Mouse (Mus musculus): Measurements from ENCODE around the gene Slc7a6. TPM values are rescaled to one million over a fixed set of nuclear protein-coding genes. Genes with fewer than 3 reads are reported as not detected.

Slc7a6 gene
- 63.2 and 63.8 TPM in 2 replicates for polyA plus RNA-seq (2016; fragmentation: Nextera tagmentation; extraction: Ambion mirVana)

- peak within 1 kb of the TSS; percentile 87 for H3K9ac ChIP-seq (replicated peaks)
- 1% methylated on average over 59 of the region's 59 CpGs for WGBS
- peak within 1 kb of the TSS; percentile 91 for H3K4me3 ChIP-seq
Measured at GRCm38 (mm10) chr8:106168356-106169016, at the start of gene Slc7a6. Slc7a6 (plus strand) TSS chr8:106168857.

GRCm38 (mm10) chr8:106123443-106123842 is 45.2 kb upstream of the Slc7a6 start:
- no peak for ATAC-seq (ENCODE audit: low FRiP score, low read depth)
- H3K27me3 ChIP-seq, result no peaks in the 10 kb centered on the region
- H3K4me3 ChIP-seq, result no peak overlapping the region
- no peaks in the 10 kb centered on the region for H3K4me1 ChIP-seq
- 88% methylated on average over 3 of the region's 3 CpGs for WGBS
- no peak overlapping the region for H3K9ac ChIP-seq (replicated peaks)
- H3K27ac ChIP-seq (replicated peaks), result no peak overlapping the region
- no peaks in the 10 kb centered on the region for H3K9me3 ChIP-seq
- H3K36me3 ChIP-seq, result peaks cover 23% of the 10 kb centered on the region
- H3K4me2 ChIP-seq (replicated peaks), result no peak overlapping the region

More at GRCm38 (mm10) chr8:106168356-106169016, at the start of gene Slc7a6:
- Histone ChIP-seq H3K4me2 (replicated peaks) (peak within 1 kb of the TSS; percentile 85), H3K36me3 (peaks cover 11% of the 10 kb centered on the region), H3K4me1 (peaks cover 10% of the 10 kb centered on the region), H3K9me3 (no peaks in the 10 kb centered on the region), H3K27me3 (no peaks in the 10 kb centered on the region), H3K27ac (replicated peaks) (peak within 1 kb of the TSS; percentile 87)
- ATAC-seq (ENCODE audit: low FRiP score, low read depth), result peak; percentile 90

- Histone ChIP-seq H3K27me3 (no peaks in the 10 kb centered on the region), H3K9me3 (no peaks in the 10 kb centered on the region), H3K4me3 (no peak overlapping the region), H3K4me1 (no peaks in the 10 kb centered on the region), H3K36me3 (peaks cover 36% of the 10 kb centered on the region), H3K27ac (replicated peaks) (no peak overlapping the region), H3K9ac (replicated peaks) (no peak overlapping the region), H3K4me2 (replicated peaks) (no peak overlapping the region)
- no peak for ATAC-seq (ENCODE audit: low FRiP score, low read depth)
- 95% methylated on average over 1 of the region's 1 CpGs for WGBS
Measured at GRCm38 (mm10) chr8:106126055-106126454, 42.6 kb upstream of the Slc7a6 start.

- 80% methylated on average over 3 of the region's 3 CpGs for WGBS
- Histone ChIP-seq H3K4me2 (replicated peaks) (no peak overlapping the region), H3K27ac (replicated peaks) (no peak overlapping the region), H3K9me3 (no peaks in the 10 kb centered on the region), H3K4me3 (no peak overlapping the region), H3K27me3 (no peaks in the 10 kb centered on the region), H3K9ac (replicated peaks) (no peak overlapping the region), H3K4me1 (no peaks in the 10 kb centered on the region), H3K36me3 (peaks cover 46% of the 10 kb centered on the region)
- ATAC-seq (ENCODE audit: low FRiP score, low read depth), result no peak
Measured at GRCm38 (mm10) chr8:106127054-106127453, 41.6 kb upstream of the Slc7a6 start.

GRCm38 (mm10) chr8:106127882-106128410 is 40.7 kb upstream of the Slc7a6 start:
- Histone ChIP-seq H3K4me2 (replicated peaks) (no peak overlapping the region), H3K27ac (replicated peaks) (no peak overlapping the region), H3K9me3 (no peaks in the 10 kb centered on the region), H3K27me3 (peaks cover under 1% of the 10 kb centered on the region; the same call in 1 of the 2 replicates), H3K9ac (replicated peaks) (no peak overlapping the region), H3K4me1 (no peaks in the 10 kb centered on the region), H3K36me3 (peaks cover 55% of the 10 kb centered on the region), H3K4me3 (no peak overlapping the region)
- WGBS, result 91% methylated on average over 10 of the region's 10 CpGs
- ATAC-seq (ENCODE audit: low FRiP score, low read depth), result no peak

- H3K9me3 ChIP-seq, result no peaks in the 10 kb centered on the region
- H3K36me3 ChIP-seq, result peaks cover 51% of the 10 kb centered on the region
- H3K27me3 ChIP-seq, result peaks cover 15% of the 10 kb centered on the region
- no peaks in the 10 kb centered on the region for H3K4me1 ChIP-seq
- H3K9ac ChIP-seq (replicated peaks), result no peak overlapping the region
- no peak overlapping the region for H3K27ac ChIP-seq (replicated peaks)
- no peak overlapping the region for H3K4me3 ChIP-seq
- no peak overlapping the region for H3K4me2 ChIP-seq (replicated peaks)
- ATAC-seq (ENCODE audit: low FRiP score, low read depth), result no peak
Measured at GRCm38 (mm10) chr8:106129232-106129930, 39.3 kb upstream of the Slc7a6 start.

- H3K27me3 ChIP-seq, result peaks cover 21% of the 10 kb centered on the region
- H3K36me3 ChIP-seq, result peaks cover 51% of the 10 kb centered on the region
- H3K4me1 ChIP-seq, result no peaks in the 10 kb centered on the region
- WGBS, result 82% methylated on average over 2 of the region's 2 CpGs
- ATAC-seq (ENCODE audit: low FRiP score, low read depth), result no peak
- H3K4me2 ChIP-seq (replicated peaks), result no peak overlapping the region
- no peak overlapping the region for H3K4me3 ChIP-seq
- no peak overlapping the region for H3K9ac ChIP-seq (replicated peaks)
- H3K27ac ChIP-seq (replicated peaks), result no peak overlapping the region
- no peaks in the 10 kb centered on the region for H3K9me3 ChIP-seq
Measured at GRCm38 (mm10) chr8:106129997-106130396, 38.7 kb upstream of the Slc7a6 start.

DNA sequence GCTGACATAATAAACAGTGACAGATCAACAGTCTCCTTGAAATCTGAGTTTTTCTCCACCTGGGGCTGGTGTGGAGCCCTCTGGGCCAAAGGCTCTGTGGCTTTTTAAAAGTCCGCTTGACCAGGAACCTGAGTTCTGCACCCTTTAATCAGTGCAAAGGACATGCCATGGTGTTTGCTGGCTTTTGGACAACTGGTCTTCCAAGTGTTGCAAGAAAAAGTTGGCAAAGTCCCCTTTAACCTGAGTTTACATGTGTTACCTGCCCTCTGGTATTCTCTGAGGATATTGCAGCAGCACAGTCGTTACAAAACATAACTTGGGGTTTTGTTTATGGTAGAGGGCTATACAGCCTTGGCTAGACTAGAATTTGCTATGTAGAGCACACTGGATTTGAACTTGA is 38.2 kb upstream of the Slc7a6 start:
- Histone ChIP-seq H3K4me1 (no peaks in the 10 kb centered on the region), H3K36me3 (peaks cover 51% of the 10 kb centered on the region), H3K27me3 (peaks cover 26% of the 10 kb centered on the region), H3K9ac (replicated peaks) (no peak overlapping the region), H3K9me3 (no peaks in the 10 kb centered on the region), H3K4me2 (replicated peaks) (no peak overlapping the region), H3K27ac (replicated peaks) (no peak overlapping the region), H3K4me3 (no peak overlapping the region)
- no peak for ATAC-seq (ENCODE audit: low FRiP score, low read depth)
- WGBS, result 94% methylated on average over 2 of the region's 2 CpGs

- Histone ChIP-seq H3K4me2 (replicated peaks) (no peak overlapping the region), H3K9me3 (no peaks in the 10 kb centered on the region), H3K9ac (replicated peaks) (no peak overlapping the region), H3K36me3 (peaks cover 51% of the 10 kb centered on the region), H3K4me1 (peaks cover 4% of the 10 kb centered on the region), H3K4me3 (no peak overlapping the region), H3K27ac (replicated peaks) (no peak overlapping the region), H3K27me3 (peaks cover 32% of the 10 kb centered on the region)
- ATAC-seq (ENCODE audit: low FRiP score, low read depth), result no peak
- WGBS, result 94% methylated on average over 4 of the region's 4 CpGs
Measured at GRCm38 (mm10) chr8:106131021-106131420, 37.6 kb upstream of the Slc7a6 start.

DNA sequence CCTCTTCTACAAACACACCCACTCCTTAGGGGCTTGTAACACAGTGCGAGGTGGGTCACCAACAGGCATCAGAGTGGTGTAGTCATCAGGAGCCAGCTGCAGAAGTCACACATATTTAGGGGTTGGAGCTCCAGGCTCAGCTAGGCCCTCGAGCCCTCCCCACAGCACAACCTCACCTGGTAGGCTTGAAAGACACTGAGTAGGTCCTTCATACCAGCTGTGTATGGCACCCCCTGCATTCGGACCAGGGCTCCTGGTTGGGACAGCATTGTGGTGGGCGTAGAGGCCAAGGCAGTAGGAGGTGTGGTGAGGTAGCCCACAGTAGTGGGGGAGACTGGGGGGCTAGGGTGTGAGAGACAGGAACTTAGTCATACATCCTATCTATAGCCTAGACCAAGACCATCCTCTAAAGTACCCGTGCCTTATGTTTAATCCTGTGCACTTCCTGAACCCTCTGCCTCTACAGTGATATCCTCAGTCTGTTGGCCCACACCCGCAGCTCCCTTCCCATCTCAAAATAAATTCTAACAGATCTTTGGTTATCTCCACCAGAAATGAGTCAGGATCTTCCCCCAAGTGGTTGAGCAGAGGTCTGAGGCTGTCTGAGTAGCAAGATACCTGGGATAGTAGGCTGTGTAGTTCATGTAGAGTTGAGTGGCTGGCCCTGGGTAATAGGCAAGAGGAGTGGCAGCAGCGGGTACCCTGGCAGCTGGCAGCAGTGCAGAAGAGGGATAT is 37.0 kb upstream of the Slc7a6 start:
- H3K27ac ChIP-seq (replicated peaks), result no peak overlapping the region
- peaks cover 38% of the 10 kb centered on the region for H3K27me3 ChIP-seq
- peaks cover 10% of the 10 kb centered on the region for H3K4me1 ChIP-seq
- H3K9me3 ChIP-seq, result no peaks in the 10 kb centered on the region
- H3K4me2 ChIP-seq (replicated peaks), result no peak overlapping the region
- no peak for ATAC-seq (ENCODE audit: low FRiP score, low read depth)
- no peak overlapping the region for H3K4me3 ChIP-seq
- H3K9ac ChIP-seq (replicated peaks), result no peak overlapping the region
- 94% methylated on average over 7 of the region's 7 CpGs for WGBS
- H3K36me3 ChIP-seq, result peaks cover 51% of the 10 kb centered on the region

DNA sequence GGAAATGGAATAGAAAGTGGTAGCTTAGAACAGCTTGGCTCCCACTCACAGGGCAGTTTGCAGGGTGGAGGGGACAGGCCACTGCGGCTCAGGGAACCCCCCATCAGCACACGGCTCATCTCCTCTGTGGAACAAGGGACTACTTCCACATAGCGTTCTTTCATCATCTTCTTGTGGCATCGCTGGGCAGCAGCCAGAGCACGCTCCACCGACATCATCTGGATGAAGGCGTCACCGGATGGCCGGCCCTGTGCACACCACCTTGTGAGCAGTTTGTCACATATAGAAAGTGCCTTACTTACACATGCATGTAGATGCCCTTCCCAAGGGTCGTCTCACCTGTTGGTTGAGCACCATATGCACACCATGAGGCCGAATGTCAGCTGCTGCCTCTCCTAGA is 36.3 kb upstream of the Slc7a6 start:
- H3K27ac ChIP-seq (replicated peaks), result no peak overlapping the region
- H3K9ac ChIP-seq (replicated peaks), result no peak overlapping the region
- H3K9me3 ChIP-seq, result no peaks in the 10 kb centered on the region
- peaks cover 17% of the 10 kb centered on the region for H3K4me1 ChIP-seq
- H3K4me2 ChIP-seq (replicated peaks), result no peak overlapping the region
- H3K4me3 ChIP-seq, result no peak overlapping the region
- H3K36me3 ChIP-seq, result peaks cover 50% of the 10 kb centered on the region
- H3K27me3 ChIP-seq, result peaks cover 45% of the 10 kb centered on the region
- no peak for ATAC-seq (ENCODE audit: low FRiP score, low read depth)
- 94% methylated on average over 11 of the region's 11 CpGs for WGBS

GRCm38 (mm10) chr8:106133526-106133925 is 35.1 kb upstream of the Slc7a6 start:
- ATAC-seq (ENCODE audit: low FRiP score, low read depth), result no peak

More at GRCm38 (mm10) chr8:106133526-106133925, 35.1 kb upstream of the Slc7a6 start:
- Histone ChIP-seq H3K9ac (replicated peaks) (no peak overlapping the region), H3K9me3 (no peaks in the 10 kb centered on the region), H3K27me3 (peaks cover 57% of the 10 kb centered on the region), H3K4me1 (peaks cover 29% of the 10 kb centered on the region), H3K4me2 (replicated peaks) (no peak overlapping the region), H3K27ac (replicated peaks) (no peak overlapping the region), H3K4me3 (no peak overlapping the region), H3K36me3 (peaks cover 42% of the 10 kb centered on the region)
- 73% methylated on average over 13 of the region's 13 CpGs for WGBS
